Comparison of ENCODE assay signal across 9 mouse cellular contexts in the genomic region with DNA sequence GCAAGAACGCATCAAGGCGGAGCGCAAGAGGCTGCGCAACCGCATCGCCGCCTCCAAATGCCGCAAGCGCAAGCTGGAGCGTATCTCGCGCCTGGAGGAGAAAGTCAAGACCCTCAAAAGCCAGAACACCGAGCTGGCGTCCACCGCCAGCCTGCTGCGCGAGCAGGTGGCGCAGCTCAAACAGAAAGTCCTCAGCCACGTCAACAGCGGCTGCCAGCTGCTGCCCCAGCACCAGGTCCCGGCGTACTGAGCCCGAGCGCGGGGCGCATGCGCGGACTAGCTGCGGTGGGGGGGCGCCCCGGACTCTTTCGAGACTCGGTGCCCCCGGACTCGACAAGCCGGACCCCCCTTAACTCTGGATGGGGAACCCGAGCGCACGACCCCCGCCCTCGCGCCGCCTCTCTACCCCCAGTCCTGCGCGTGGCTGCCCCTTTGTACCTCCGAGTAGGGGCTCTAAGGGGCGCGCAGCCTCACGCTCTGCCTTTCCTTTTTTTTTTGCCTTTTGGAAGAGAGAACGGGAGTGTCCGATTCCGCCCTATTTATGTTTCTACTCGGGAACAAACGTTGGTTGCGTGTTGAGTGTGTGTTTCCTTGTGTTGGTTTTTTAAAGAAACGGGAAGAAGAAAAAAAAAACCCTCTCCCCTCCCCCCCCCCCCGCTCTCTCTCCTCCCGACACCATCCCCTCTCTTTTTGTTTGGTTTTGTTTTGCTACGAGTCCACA. TPM values are rescaled to one million over a fixed set of nuclear protein-coding genes. Genes with fewer than 3 reads are reported as not detected.
A peak's percentile ranks its signal among the peaks of the same experiment; 100 is the strongest.
DNase-seq lines count a peak whose midpoint lies in the region; ATAC-seq lines count a peak whose summit lies in the region.
"Had no signal": no experiment of that assay in that cellular context is flagged by ENCODE, and none has a peak within 500 bp of the region (broad histone marks: within the 10 kb centered on the region; RNA-seq: fewer than 3 reads in every experiment).

No protein-coding gene starts in this region.

- 0% methylated on average over 44 of the region's 59 CpGs for WGBS in embryonic facial prominence, embryonic 14.5 days
- WGBS in kidney, embryonic 14.5 days = 1% methylated on average over 56 of the region's 59 CpGs

- H3K4me2 ChIP-seq in embryonic facial prominence, embryonic 14.5 days (ENCODE audit: low read depth, low read length) = peak overlapping the region; percentile 61
- H3K4me2 ChIP-seq in kidney, embryonic 14.5 days (replicated peaks; ENCODE audit: low read depth, low read length) = peak overlapping the region; percentile 54

- no peaks in the 10 kb centered on the region for H3K27me3 ChIP-seq in megakaryocyte, embryonic 14.5 days (replicated peaks)
- H3K27me3 ChIP-seq in embryonic facial prominence, embryonic 14.5 days (replicated peaks; ENCODE audit: control insufficient read depth, insufficient read depth, low read length) = no peaks in the 10 kb centered on the region
- H3K27me3 ChIP-seq in kidney, embryonic 14.5 days (ENCODE audit: control insufficient read depth, insufficient read depth, low read length) = no peaks in the 10 kb centered on the region
- H3K27me3 ChIP-seq: Patski had no signal

- H3K36me3 ChIP-seq in megakaryocyte, embryonic 14.5 days (replicated peaks; ENCODE audit: low read length) = peaks cover 11% of the 10 kb centered on the region
- peaks cover 21% of the 10 kb centered on the region; the same call in 1 of the 2 replicates for H3K36me3 ChIP-seq in embryonic facial prominence, embryonic 14.5 days (ENCODE audit: control insufficient read depth, insufficient read depth, low read length)
- H3K36me3 ChIP-seq in kidney, embryonic 14.5 days (ENCODE audit: control insufficient read depth, insufficient read depth, low read length) = peaks cover 18% of the 10 kb centered on the region; the same call in 1 of the 2 replicates

- H3K4me3 ChIP-seq in megakaryocyte, embryonic 14.5 days (replicated peaks) = peak overlapping the region; percentile 98
- H3K4me3 ChIP-seq in embryonic facial prominence, embryonic 14.5 days (ENCODE audit: low read depth, low read length) = peak overlapping the region; percentile 96
- H3K4me3 ChIP-seq in kidney, embryonic 14.5 days (ENCODE audit: low read length) = peak overlapping the region; percentile 97

- ATAC-seq in megakaryocyte, adult 5-6 weeks (ENCODE audit: poor library complexity, severe bottlenecking) = no peak
- no peak for ATAC-seq in embryonic facial prominence, embryonic 14.5 days (ENCODE audit: low read depth)
- no peak for ATAC-seq in kidney, embryonic 14.5 days (ENCODE audit: low FRiP score, low TSS enrichment)

- peak overlapping the region; percentile 100 for H3K9ac ChIP-seq in embryonic facial prominence, embryonic 14.5 days (ENCODE audit: low read depth, low read length)
- peak overlapping the region; percentile 100 for H3K9ac ChIP-seq in kidney, embryonic 14.5 days (ENCODE audit: low read depth, low read length)

- peaks cover 68% of the 10 kb centered on the region for H3K4me1 ChIP-seq in megakaryocyte, embryonic 14.5 days
- peaks cover 39% of the 10 kb centered on the region for H3K4me1 ChIP-seq in embryonic facial prominence, embryonic 14.5 days (ENCODE audit: control insufficient read depth, insufficient read depth, low read length)
- peaks cover 41% of the 10 kb centered on the region for H3K4me1 ChIP-seq in kidney, embryonic 14.5 days (ENCODE audit: control insufficient read depth, insufficient read depth, low read length)

- H3K27ac ChIP-seq in embryonic facial prominence, embryonic 14.5 days (replicated peaks; ENCODE audit: low read depth, low read length) = peak overlapping the region; percentile 99
- peak overlapping the region; percentile 99 for H3K27ac ChIP-seq in kidney, embryonic 14.5 days (ENCODE audit: low read depth, low read length)

- no peaks in the 10 kb centered on the region for H3K9me3 ChIP-seq in megakaryocyte, embryonic 14.5 days
- no peaks in the 10 kb centered on the region for H3K9me3 ChIP-seq in embryonic facial prominence, embryonic 14.5 days (ENCODE audit: control insufficient read depth, low read length)
- H3K9me3 ChIP-seq in kidney, embryonic 14.5 days (ENCODE audit: control insufficient read depth, low read length) = no peaks in the 10 kb centered on the region

- DNase-seq in embryonic facial prominence, embryonic 14.5 days (ENCODE audit: low spot score) = peak; percentile 89
- peak; percentile 84 to 85 for DNase-seq in heart, adult 9 months (ENCODE audit: low spot score in 2 of 2)
- DNase-seq in liver = peak; percentile 84
- DNase-seq in naive thymus-derived CD4-positive, alpha-beta T cell, adult 2 months (ENCODE audit: low read depth) = peak; percentile 85
- DNase-seq in spleen, postnatal 4 days (ENCODE audit: low spot score in 2 of 2) = peak; percentile 81 to 92

RNA-seq across cellular contexts. Expression of gene Jund, which starts 1.2 kb away (rescaled TPM):
- polyA plus RNA-seq in megakaryocyte, embryonic 14.5 days (2012; ENCODE audit: insufficient read depth, low replicate concordance) = 972 and 2,520 TPM in 2 replicates
- 26.7 and 44.1 TPM in 2 replicates for total RNA-seq in megakaryocyte, adult 5-6 weeks (2015)
- total RNA-seq in megakaryocyte, adult 5-6 weeks (2017) = 24.0 and 28.9 TPM in 2 replicates
- polyA plus RNA-seq in embryonic facial prominence, embryonic 14.5 days (2014; fragmentation: Nextera tagmentation; extraction: Ambion mirVana) = 103 and 121 TPM in 2 replicates
- 95.1 and 117 TPM in 2 replicates for polyA plus RNA-seq in kidney, embryonic 14.5 days (2014; fragmentation: Nextera tagmentation; extraction: Ambion mirVana)

RNA-seq across cellular contexts. Expression of gene Iqcn, which starts 3.3 kb away (rescaled TPM):
- not detected in 2 replicates for polyA plus RNA-seq in megakaryocyte, embryonic 14.5 days (2012; ENCODE audit: insufficient read depth, low replicate concordance)
- total RNA-seq in megakaryocyte, adult 5-6 weeks (2015) = 0.11 and 0.27 TPM in 2 replicates
- total RNA-seq in megakaryocyte, adult 5-6 weeks (2017) = 0.04 TPM in 1 of 2 replicates, not detected in the other
- not detected in 2 replicates for polyA plus RNA-seq in embryonic facial prominence, embryonic 14.5 days (2014; fragmentation: Nextera tagmentation; extraction: Ambion mirVana)
- 0.12 TPM in 1 of 2 replicates, not detected in the other for polyA plus RNA-seq in kidney, embryonic 14.5 days (2014; fragmentation: Nextera tagmentation; extraction: Ambion mirVana)

RNA-seq across cellular contexts. Expression of gene Gm3336, which starts 18.3 kb away (rescaled TPM):
- 0.26 TPM in 1 of 2 replicates, not detected in the other for polyA plus RNA-seq in megakaryocyte, embryonic 14.5 days (2012; ENCODE audit: insufficient read depth, low replicate concordance)
- total RNA-seq in megakaryocyte, adult 5-6 weeks (2015) = not detected in 2 replicates
- not detected in 2 replicates for total RNA-seq in megakaryocyte, adult 5-6 weeks (2017)
- polyA plus RNA-seq in embryonic facial prominence, embryonic 14.5 days (2014; fragmentation: Nextera tagmentation; extraction: Ambion mirVana) = not detected in 2 replicates
- 0.23 and 0.73 TPM in 2 replicates for polyA plus RNA-seq in kidney, embryonic 14.5 days (2014; fragmentation: Nextera tagmentation; extraction: Ambion mirVana)

RNA-seq across cellular contexts. Expression of gene Pde4c, which starts 23.5 kb away (rescaled TPM):
- 0.03 TPM in 1 of 2 replicates, not detected in the other for polyA plus RNA-seq in megakaryocyte, embryonic 14.5 days (2012; ENCODE audit: insufficient read depth, low replicate concordance)
- not detected in 2 replicates for total RNA-seq in megakaryocyte, adult 5-6 weeks (2015)
- total RNA-seq in megakaryocyte, adult 5-6 weeks (2017) = not detected in 2 replicates
- 0.16 and 0.22 TPM in 2 replicates for polyA plus RNA-seq in embryonic facial prominence, embryonic 14.5 days (2014; fragmentation: Nextera tagmentation; extraction: Ambion mirVana)
- polyA plus RNA-seq in kidney, embryonic 14.5 days (2014; fragmentation: Nextera tagmentation; extraction: Ambion mirVana) = 2.5 and 4.0 TPM in 2 replicates

RNA-seq across cellular contexts. Expression of gene Lsm4, which starts 26.9 kb away (rescaled TPM):
- 103 and 569 TPM in 2 replicates for polyA plus RNA-seq in megakaryocyte, embryonic 14.5 days (2012; ENCODE audit: insufficient read depth, low replicate concordance)
- 82.1 and 84.4 TPM in 2 replicates for total RNA-seq in megakaryocyte, adult 5-6 weeks (2015)
- total RNA-seq in megakaryocyte, adult 5-6 weeks (2017) = 106 and 151 TPM in 2 replicates
- 199 and 223 TPM in 2 replicates for polyA plus RNA-seq in embryonic facial prominence, embryonic 14.5 days (2014; fragmentation: Nextera tagmentation; extraction: Ambion mirVana)
- polyA plus RNA-seq in kidney, embryonic 14.5 days (2014; fragmentation: Nextera tagmentation; extraction: Ambion mirVana) = 353 and 447 TPM in 2 replicates
